Mouse (Mus musculus) heart, embryonic 11.5 days (tissue): ENCODE results near the gene Gm47429. TPM values are rescaled to one million over a fixed set of nuclear protein-coding genes. Genes with fewer than 3 reads are reported as not detected.

ENCODE experiments used
- ATAC-seq: fragments of 200-750 bp; cut with Nextera tagmentation; replicated peaks from 2 replicates; pipeline ENCODE4 v1.8.0; 2017; ENCODE audit warnings: moderate library complexity; ENCODE audit not compliant: insufficient number of reproducible peaks, low FRiP score, low TSS enrichment
- H3K27ac ChIP-seq: fragments of 300-500 bp; sonication (generic); 2 replicates; pipeline ENCODE4 v1.5.1; 2014; ENCODE audit warnings: mild to moderate bottlenecking, low read depth, low read length
- H3K27me3 ChIP-seq: fragments of 300-500 bp; sonication (generic); 2 replicates; pipeline ENCODE4 v1.6.1; 2014; ENCODE audit warnings: mild to moderate bottlenecking, low read length, mixed read lengths; ENCODE audit not compliant: control insufficient read depth, insufficient read depth
- H3K36me3 ChIP-seq: fragments of 300-500 bp; sonication (generic); 2 replicates; pipeline ENCODE4 v1.6.1; 2014; ENCODE audit warnings: mild to moderate bottlenecking, low read length, moderate library complexity, mixed read lengths; ENCODE audit not compliant: control insufficient read depth, insufficient read depth
- H3K4me1 ChIP-seq: fragments of 300-500 bp; sonication (generic); 2 replicates; pipeline ENCODE4 v1.6.1; 2014; ENCODE audit warnings: low read length; ENCODE audit not compliant: control insufficient read depth, insufficient read depth
- H3K4me2 ChIP-seq: fragments of 300-500 bp; sonication (generic); 2 replicates; pipeline ENCODE4 v1.6.1; 2014; ENCODE audit warnings: mild to moderate bottlenecking, moderate library complexity
- H3K4me3 ChIP-seq: fragments of 300-500 bp; sonication (generic); 2 replicates; pipeline ENCODE4 v1.5.1; 2014; ENCODE audit warnings: low read depth, low read length
- H3K9ac ChIP-seq: fragments of 300-500 bp; sonication (generic); 2 replicates; pipeline ENCODE4 v1.6.1; 2014; ENCODE audit warnings: mild to moderate bottlenecking, low read depth, low read length, moderate library complexity
- H3K9me3 ChIP-seq: fragments of 300-500 bp; sonication (generic); replicated peaks from 2 replicates; pipeline ENCODE4 v1.6.1; 2016; ENCODE audit warnings: low read length; ENCODE audit not compliant: control insufficient read depth
- WGBS: fragments of 180-500 bp; shearing (Covaris S2); extraction: QIAGEN DNeasy Blood & Tissue Kit; methylation state at CpG from one replicate; pipeline ENCODE4 v1.1.7; 2014; ENCODE audit not compliant: insufficient replicate concordance; 5-methylcytosine and 5-hydroxymethylcytosine counted together
- polyA plus RNA-seq: library from polyadenylated mRNA; unstranded; fragments of >200 nt; fragmentation: Nextera tagmentation; extraction: Ambion mirVana; gene quantifications from 2 replicates; pipeline ENCODE4 v1.2.1, GENCODE M21; 2014

The Gm47429 gene
- polyA plus RNA-seq, 1 experiment from 2014 or later = not detected

DNA sequence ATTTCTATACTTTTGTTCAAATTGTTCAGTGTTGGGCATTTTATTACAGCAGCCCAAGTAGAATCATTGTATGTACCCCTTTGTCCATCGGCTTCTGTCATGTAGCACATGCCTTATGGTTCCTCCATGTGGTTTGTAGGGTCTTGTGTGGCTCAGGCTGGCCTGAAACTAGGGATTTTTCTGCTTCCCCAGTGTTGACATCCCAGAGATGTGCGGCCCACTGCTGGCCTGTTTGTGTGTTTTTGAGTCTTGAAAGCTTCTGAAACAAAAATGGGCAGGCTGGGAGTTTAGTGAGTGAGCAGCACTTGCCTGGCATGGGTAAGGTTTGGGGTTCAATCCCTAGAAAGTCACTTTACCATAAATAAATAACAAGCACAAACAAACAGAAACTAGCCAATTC is 19.2 kb downstream of the Gm47429 start:
- WGBS = 77% methylated on average over 2 of the region's 2 CpGs
- H3K27me3 ChIP-seq = no peaks in the 10 kb centered on the region
- H3K36me3 ChIP-seq = peaks cover 18% of the 10 kb centered on the region
- no peak overlapping the region for H3K27ac ChIP-seq
- ATAC-seq = no peak
- no peaks in the 10 kb centered on the region for H3K4me1 ChIP-seq
- H3K4me2 ChIP-seq = no peak overlapping the region
- no peak overlapping the region for H3K4me3 ChIP-seq
- no peaks in the 10 kb centered on the region for H3K9me3 ChIP-seq
- no peak overlapping the region for H3K9ac ChIP-seq

DNA sequence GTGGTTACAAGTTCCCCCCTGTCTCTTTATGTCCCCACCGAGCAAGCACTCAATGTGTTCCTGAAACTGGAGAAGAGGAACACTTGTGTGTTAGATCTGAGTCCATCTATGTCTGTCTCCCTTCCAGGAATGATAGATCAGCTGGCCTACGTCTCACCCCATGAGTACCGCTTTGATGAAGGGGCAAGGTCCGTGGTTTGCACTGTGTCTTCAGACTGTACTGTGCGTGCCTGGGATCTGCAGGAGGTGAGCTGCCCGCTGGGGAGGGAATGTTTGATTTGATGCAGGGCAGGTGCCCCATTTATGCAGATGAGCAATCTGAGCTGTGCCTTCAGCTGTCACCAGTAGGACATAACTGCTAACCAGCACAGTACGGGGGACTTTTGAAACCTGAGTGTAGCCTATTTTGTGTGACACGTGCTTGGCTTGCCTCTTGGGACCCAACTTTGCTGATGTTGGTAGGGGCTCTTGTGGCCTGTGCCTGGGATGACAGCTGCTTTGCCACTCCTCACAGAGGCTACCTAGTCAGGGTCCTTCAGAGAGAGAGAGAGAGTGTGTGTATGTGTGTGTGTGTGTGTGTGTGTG is 20.0 kb downstream of the Gm47429 start:
- H3K9me3 ChIP-seq = no peaks in the 10 kb centered on the region
- WGBS = 85% methylated on average over 8 of the region's 8 CpGs
- no peak for ATAC-seq

DNA sequence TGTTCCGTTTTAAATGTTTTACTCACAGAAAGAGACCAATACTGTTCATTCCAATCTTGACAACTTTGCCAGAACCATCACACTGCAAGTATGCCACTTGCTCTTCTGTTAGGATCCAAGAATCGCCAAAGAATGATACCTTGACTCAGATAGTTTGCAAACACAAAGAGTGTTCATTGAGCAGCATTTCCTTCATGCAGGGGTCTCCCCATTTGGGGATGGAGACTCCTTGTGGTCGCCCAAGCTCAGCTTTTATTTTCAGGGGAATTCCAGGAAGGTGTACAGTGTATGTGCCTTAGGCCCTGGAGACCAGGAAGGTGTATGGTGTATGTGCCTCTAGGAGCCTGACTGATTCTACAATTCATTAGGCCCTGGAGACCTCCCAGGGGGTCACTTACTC is 25.3 kb downstream of the Gm47429 start:
- H3K4me2 ChIP-seq = peak overlapping the region; percentile 64
- no peaks in the 10 kb centered on the region for H3K27me3 ChIP-seq
- WGBS = 44% methylated on average over 3 of the region's 3 CpGs
- H3K9ac ChIP-seq = peak overlapping the region; percentile 91
- no peak for ATAC-seq
- peaks cover 3% of the 10 kb centered on the region for H3K36me3 ChIP-seq
- no peak overlapping the region for H3K27ac ChIP-seq
- peaks cover 6% of the 10 kb centered on the region; the same call in 1 of the 2 replicates for H3K4me1 ChIP-seq
- H3K4me3 ChIP-seq = peak overlapping the region; percentile 84
- no peaks in the 10 kb centered on the region for H3K9me3 ChIP-seq

More for the DNA sequence above, 20.0 kb downstream of the Gm47429 start:
- Histone ChIP-seq H3K27ac (no peak overlapping the region), H3K9ac (no peak overlapping the region), H3K27me3 (no peaks in the 10 kb centered on the region), H3K36me3 (peaks cover 18% of the 10 kb centered on the region), H3K4me1 (peaks cover under 1% of the 10 kb centered on the region; the same call in 1 of the 2 replicates), H3K4me3 (no peak overlapping the region), H3K4me2 (no peak overlapping the region)

DNA sequence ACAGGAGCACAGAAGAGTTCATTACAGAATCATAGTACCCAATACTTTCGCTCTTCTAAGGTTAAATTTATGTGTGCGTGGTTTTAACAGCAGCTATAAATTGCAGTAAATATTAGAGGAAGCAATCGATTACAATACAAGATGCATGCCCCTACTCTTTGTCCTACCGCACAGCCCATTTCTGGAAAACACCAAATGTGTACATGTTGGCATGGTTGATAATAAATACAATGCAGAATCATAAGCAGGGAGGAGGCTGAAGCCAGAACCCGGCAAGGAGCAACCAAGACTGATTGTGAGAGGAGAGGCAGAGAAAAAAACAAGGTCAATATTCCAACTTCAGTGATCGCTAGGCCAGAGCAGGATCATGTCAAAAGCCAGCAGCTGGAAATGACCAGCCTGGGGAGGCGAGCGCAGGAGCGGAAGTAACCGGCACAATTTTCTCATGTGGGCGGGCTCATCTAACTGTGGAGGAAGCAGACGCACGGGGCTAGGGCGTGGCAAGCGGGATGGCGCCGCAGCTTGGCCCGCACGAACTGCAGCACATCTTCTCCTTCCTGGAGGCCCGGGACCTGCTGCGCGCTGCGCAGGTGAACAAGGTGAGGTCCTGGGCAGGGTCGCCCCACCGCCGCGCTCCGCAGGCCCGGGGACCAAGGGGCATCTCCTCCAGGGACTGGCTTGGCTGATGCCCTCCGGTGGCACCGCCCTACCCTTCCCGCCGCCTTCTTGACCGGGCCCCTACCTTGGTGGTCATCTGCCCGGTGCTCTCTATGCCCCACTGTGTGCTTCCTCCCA is 26.1 kb downstream of the Gm47429 start, which contains the start of gene Fbxw17:
Gene Fbxw17 (plus strand): TSS at position 476 of the 795 bp plus-strand sequence.
- Histone ChIP-seq H3K4me1 (peaks cover 6% of the 10 kb centered on the region; the same call in 1 of the 2 replicates), H3K27me3 (no peaks in the 10 kb centered on the region), H3K27ac (no peak within 1 kb of the TSS), H3K4me2 (peak within 1 kb of the TSS; percentile 64), H3K9me3 (no peaks in the 10 kb centered on the region), H3K9ac (peak within 1 kb of the TSS; percentile 91), H3K36me3 (peaks cover 2% of the 10 kb centered on the region; the same call in 1 of the 2 replicates), H3K4me3 (peak within 1 kb of the TSS; percentile 84)
- WGBS = 13% methylated on average over 31 of the region's 35 CpGs
- peak; percentile 83 for ATAC-seq

Other genes with a start within 250 kb of the Gm47429 start
- not detected in 2 replicates for gene Gm906, start 193.6 kb downstream of the Gm47429 start, polyA plus RNA-seq
- 21.7 and 28.1 TPM in 2 replicates for gene Fbxw17, start 26.0 kb downstream of the Gm47429 start, polyA plus RNA-seq
- gene Nutm2, start 23.4 kb upstream of the Gm47429 start, polyA plus RNA-seq = not detected in 2 replicates
- not detected in 2 replicates for gene Gm904, start 199.3 kb upstream of the Gm47429 start, polyA plus RNA-seq